Mouse (Mus musculus) hindbrain, postnatal 0 days (tissue): ENCODE measurements around the gene Aif1. TPM values are rescaled to one million over a fixed set of nuclear protein-coding genes. Genes with fewer than 3 reads are reported as not detected.

Experiments
- ATAC-seq: fragments of 200-750 bp; cut with Nextera tagmentation; 2 replicates; pipeline ENCODE4 v1.8.0; 2017; ENCODE audit warnings: mild to moderate bottlenecking, moderate TSS enrichment, moderate library complexity
- DNase-seq: peaks from one replicate; pipeline ENCODE4 v3.0.0-alpha.2; 2015; ENCODE audit warnings: low spot score
- H3K27ac ChIP-seq: fragments of 300-500 bp; sonication (generic); 2 replicates; pipeline ENCODE4 v1.5.1; 2014; ENCODE audit warnings: mild to moderate bottlenecking
- H3K27me3 ChIP-seq: fragments of 300-500 bp; sonication (generic); 2 replicates; pipeline ENCODE4 v1.6.1; 2014; ENCODE audit warnings: low read length, mixed read lengths; ENCODE audit not compliant: insufficient read depth
- H3K36me3 ChIP-seq: fragments of 300-500 bp; sonication (generic); 2 replicates; pipeline ENCODE4 v1.6.1; 2014; ENCODE audit warnings: low read length, mixed read lengths; ENCODE audit not compliant: insufficient read depth
- H3K4me1 ChIP-seq: fragments of 300-500 bp; sonication (generic); 2 replicates; pipeline ENCODE4 v1.6.1; 2014; ENCODE audit warnings: antibody characterized with exemption, low read length, mixed read lengths; ENCODE audit not compliant: insufficient read depth
- H3K4me2 ChIP-seq: fragments of 300-500 bp; sonication (generic); 2 replicates; pipeline ENCODE4 v1.6.1; 2014; ENCODE audit warnings: low read depth, mild to moderate bottlenecking, low read length, moderate library complexity, mixed read lengths
- H3K4me3 ChIP-seq: fragments of 300-500 bp; sonication (generic); 2 replicates; pipeline ENCODE4 v1.5.1; 2014; ENCODE audit warnings: low read length
- H3K9ac ChIP-seq: fragments of 300-500 bp; sonication (generic); replicated peaks from 2 replicates; pipeline ENCODE4 v1.6.1; 2014; ENCODE audit warnings: mild to moderate bottlenecking, low read length, moderate library complexity, mixed read lengths
- H3K9me3 ChIP-seq: fragments of 300-500 bp; sonication (generic); 2 replicates; pipeline ENCODE4 v1.6.1; 2016; ENCODE audit warnings: low read length, mixed read lengths
- CTCF ChIP-seq: IDR thresholded peaks from 2 replicates; pipeline ENCODE4 v1.5.1; 2016; ENCODE audit warnings: antibody characterized with exemption, control low read depth, low read depth
- WGBS: fragments of 180-500 bp; shearing (Covaris S2); extraction: QIAGEN DNeasy Blood & Tissue Kit; methylation state at CpG from one replicate; pipeline ENCODE4 v1.1.7; 2014; 5-methylcytosine and 5-hydroxymethylcytosine counted together
- polyA plus RNA-seq: library from polyadenylated mRNA; unstranded; fragments of >200 nt; fragmentation: Nextera tagmentation; extraction: Ambion mirVana; gene quantifications from 2 replicates; pipeline ENCODE4 v1.2.1, GENCODE M21; 2015
- total RNA-seq: library from RNA; depleted of rRNA; stranded (reverse); fragments of >200 nt; gene quantifications from 2 replicates; pipeline ENCODE4 v1.2.3, GENCODE M21; 2014

The Aif1 gene
- total and polyA plus RNA-seq, 2 experiments from 2014 or later: 0.21 to 10.9 TPM

DNA sequence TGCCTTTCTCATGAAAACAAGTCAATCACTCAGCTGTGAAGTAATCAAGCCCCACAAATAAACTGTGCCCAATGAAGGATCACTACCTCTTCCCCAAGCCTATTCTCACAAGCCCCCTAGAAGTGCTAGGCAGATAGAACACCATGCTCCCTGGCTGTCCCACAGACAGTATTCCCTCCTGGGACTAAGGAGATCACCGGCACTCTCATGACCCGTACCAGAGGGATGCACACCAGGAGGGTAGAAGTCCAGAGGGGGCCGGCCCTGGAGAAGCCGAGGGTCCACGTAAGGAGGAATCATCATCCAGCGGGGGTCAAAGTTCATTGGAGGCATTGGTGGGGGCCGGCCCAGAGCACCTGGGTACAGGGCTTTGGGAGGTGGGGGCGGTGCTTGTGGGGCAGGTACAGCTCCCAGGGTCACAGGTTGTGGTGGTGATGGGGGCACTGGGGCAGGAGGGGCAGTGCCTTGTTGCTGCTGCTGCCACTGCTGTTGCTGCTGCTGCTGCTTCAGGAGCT is 18.1 kb downstream of the Aif1 start:
- no peak overlapping the region for H3K4me3 ChIP-seq
- DNase-seq: no peak
- H3K36me3 ChIP-seq: peaks cover 94% of the 10 kb centered on the region
- no peak overlapping the region for H3K9ac ChIP-seq
- TF ChIP-seq CTCF: no peak
- no peaks in the 10 kb centered on the region for H3K27me3 ChIP-seq
- no peak overlapping the region for H3K4me2 ChIP-seq
- H3K9me3 ChIP-seq: no peaks in the 10 kb centered on the region
- 89% methylated on average over 8 of the region's 8 CpGs for WGBS
- no peak overlapping the region for H3K27ac ChIP-seq
- H3K4me1 ChIP-seq: 0 out of 2 replicates have a peak, but pooled peaks cover 3% of the 10 kb centered on the region
- ATAC-seq: no peak

DNA sequence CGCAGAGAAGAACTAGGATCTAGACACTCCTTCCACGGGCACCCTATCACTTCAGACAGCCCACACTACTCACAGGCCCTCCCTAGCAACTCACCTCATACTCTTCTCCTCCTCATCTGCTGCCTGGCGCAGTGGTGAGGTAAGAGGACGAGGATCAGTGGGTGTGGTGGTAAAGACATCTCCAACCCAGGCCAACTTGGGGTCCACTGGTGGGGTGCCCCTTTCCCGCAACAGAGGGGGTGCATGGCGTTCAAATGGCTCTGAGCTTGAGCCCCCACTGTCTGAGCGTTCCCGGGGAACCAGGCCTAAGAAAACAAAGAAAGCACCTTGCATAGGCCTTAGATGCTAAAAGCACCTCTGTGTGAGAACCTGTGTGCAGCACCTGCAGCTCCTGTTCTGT is 18.6 kb downstream of the Aif1 start:
- DNase-seq (no peak), ATAC-seq (no peak)
- H3K4me1 ChIP-seq: no peaks in the 10 kb centered on the region
- WGBS: 90% methylated on average over 8 of the region's 8 CpGs
- no peak overlapping the region for H3K27ac ChIP-seq
- H3K36me3 ChIP-seq: peaks cover 99% of the 10 kb centered on the region
- H3K4me2 ChIP-seq: no peak overlapping the region
- no peaks in the 10 kb centered on the region for H3K27me3 ChIP-seq
- no peak overlapping the region for H3K9ac ChIP-seq
- no peak overlapping the region for H3K4me3 ChIP-seq
- H3K9me3 ChIP-seq: no peaks in the 10 kb centered on the region
- TF ChIP-seq CTCF: no peak

- H3K9ac ChIP-seq: no peak overlapping the region
- ATAC-seq (no peak), DNase-seq (no peak)
- TF ChIP-seq CTCF: no peak
- H3K4me1 ChIP-seq: no peaks in the 10 kb centered on the region
- no peak overlapping the region for H3K4me2 ChIP-seq
- H3K36me3 ChIP-seq: peaks cover 98% of the 10 kb centered on the region
- H3K27ac ChIP-seq: no peak overlapping the region
- no peak overlapping the region for H3K4me3 ChIP-seq
- WGBS: 88% methylated on average over 33 of the region's 33 CpGs
- H3K27me3 ChIP-seq: no peaks in the 10 kb centered on the region
- no peaks in the 10 kb centered on the region for H3K9me3 ChIP-seq
Observed at GRCm38 (mm10) chr17:35156461-35157200, 19.2 kb downstream of the Aif1 start.

- WGBS: 84% methylated on average over 12 of the region's 12 CpGs
- H3K4me2 ChIP-seq: no peak overlapping the region
Observed at GRCm38 (mm10) chr17:35155451-35155850, 20.4 kb downstream of the Aif1 start.

GRCm38 (mm10) chr17:35154616-35155015 is 21.3 kb downstream of the Aif1 start:
- no peak for TF ChIP-seq CTCF
- DNase-seq (no peak), ATAC-seq (no peak)
- Histone ChIP-seq H3K9me3 (no peaks in the 10 kb centered on the region), H3K27ac (no peak overlapping the region), H3K4me2 (no peak overlapping the region), H3K4me3 (no peak overlapping the region), H3K9ac (no peak overlapping the region), H3K27me3 (no peaks in the 10 kb centered on the region), H3K36me3 (peaks cover 96% of the 10 kb centered on the region), H3K4me1 (no peaks in the 10 kb centered on the region)
- 64% methylated on average over 7 of the region's 7 CpGs for WGBS

More at GRCm38 (mm10) chr17:35155451-35155850, 20.4 kb downstream of the Aif1 start:
- Histone ChIP-seq H3K9me3 (no peaks in the 10 kb centered on the region), H3K27ac (no peak overlapping the region), H3K27me3 (no peaks in the 10 kb centered on the region), H3K9ac (no peak overlapping the region), H3K4me1 (no peaks in the 10 kb centered on the region), H3K36me3 (peaks cover 96% of the 10 kb centered on the region), H3K4me3 (no peak overlapping the region)
- no peak for DNase-seq
- TF ChIP-seq CTCF: no peak
- no peak for ATAC-seq

GRCm38 (mm10) chr17:35153931-35154330 is 21.9 kb downstream of the Aif1 start:
- Histone ChIP-seq H3K9me3 (no peaks in the 10 kb centered on the region), H3K4me2 (no peak overlapping the region), H3K4me1 (no peaks in the 10 kb centered on the region), H3K36me3 (peaks cover 96% of the 10 kb centered on the region), H3K4me3 (no peak overlapping the region), H3K27ac (no peak overlapping the region), H3K27me3 (no peaks in the 10 kb centered on the region), H3K9ac (no peak overlapping the region)
- TF ChIP-seq CTCF: no peak
- DNase-seq (no peak), ATAC-seq (no peak)
- WGBS: 92% methylated on average over 4 of the region's 4 CpGs

- WGBS: 90% methylated on average over 9 of the region's 9 CpGs
- no peak overlapping the region for H3K27ac ChIP-seq
- ATAC-seq: no peak
- H3K4me3 ChIP-seq: no peak overlapping the region
- H3K9me3 ChIP-seq: no peaks in the 10 kb centered on the region
- H3K4me1 ChIP-seq: no peaks in the 10 kb centered on the region
- DNase-seq: no peak
- no peak overlapping the region for H3K4me2 ChIP-seq
- H3K36me3 ChIP-seq: peaks cover 93% of the 10 kb centered on the region
- no peaks in the 10 kb centered on the region for H3K27me3 ChIP-seq
- no peak for TF ChIP-seq CTCF
- no peak overlapping the region for H3K9ac ChIP-seq
Observed at GRCm38 (mm10) chr17:35153077-35153476, 22.8 kb downstream of the Aif1 start.
